Mouse (Mus musculus): ENCODE data around the gene Arid3a. TPM values are rescaled to one million over a fixed set of nuclear protein-coding genes. Genes with fewer than 3 reads are reported as not detected.

Gene Arid3a
- 59.5 and 65.0 TPM in 2 replicates for polyA plus RNA-seq (2012; rRNA removed)

DNA sequence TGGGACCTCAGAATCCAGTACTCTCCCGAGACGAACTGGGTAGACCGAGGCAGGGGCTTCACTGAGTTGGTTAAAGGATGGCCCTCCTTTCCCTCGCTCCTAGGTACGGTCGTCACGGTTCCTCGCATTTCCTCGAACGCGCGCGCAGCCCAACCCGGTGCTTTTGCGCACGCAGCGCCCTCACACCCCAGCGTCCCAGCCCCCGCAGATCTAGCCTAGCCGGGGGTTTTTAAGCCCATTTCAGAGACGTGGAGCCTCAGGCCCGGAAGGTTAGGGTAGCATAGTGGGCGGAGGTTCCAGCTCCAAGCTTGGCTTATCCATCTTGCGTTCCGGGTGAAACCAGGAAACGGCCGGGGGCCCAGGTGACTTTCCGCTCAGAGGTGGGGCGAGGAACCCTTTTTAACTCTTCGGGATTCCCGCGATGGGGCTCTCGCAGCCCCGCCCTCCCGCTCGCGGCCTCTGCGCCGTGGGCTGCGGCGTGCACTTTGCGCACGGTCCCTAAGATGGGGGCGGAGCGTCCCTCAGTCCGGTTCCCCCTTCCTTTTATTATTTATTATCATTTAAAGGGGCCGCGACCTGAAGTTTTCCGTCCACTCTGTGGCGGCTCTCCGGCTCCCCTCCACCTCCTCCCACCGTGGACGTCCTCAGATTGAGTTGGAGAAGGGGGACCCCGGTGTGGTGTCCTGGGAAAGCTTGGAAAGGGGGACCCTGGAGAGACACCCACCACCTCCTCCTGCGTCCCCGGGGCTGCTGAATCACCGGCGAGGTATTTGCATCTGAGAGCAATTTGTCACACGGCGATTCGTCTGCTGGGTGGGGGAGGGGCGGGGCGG, at the start of gene Arid3a:
TSS of gene Arid3a (plus strand) at position 553 of the 833 bp plus-strand sequence.
- TF ChIP-seq POLR2A (IDR thresholded peaks at IDR 0.05; ENCODE audit: control insufficient read depth, low read depth, low read length), result peak; percentile 19
- no peak for TF ChIP-seq CTCF (IDR thresholded peaks at IDR 0.05; ENCODE audit: control insufficient read depth, insufficient read depth, insufficient replicate concordance, low read depth, low read length)
- Histone ChIP-seq H3K27me3 (ENCODE audit: control insufficient read depth, insufficient read depth, low read length) (no peaks in the 10 kb centered on the region), H3K27ac (ENCODE audit: control insufficient read depth, insufficient read depth, low read depth, low read length) (peak within 1 kb of the TSS; percentile 88), H3K4me3 (ENCODE audit: control insufficient read depth, low read depth, low read length) (peak within 1 kb of the TSS; percentile 78), H3K4me1 (ENCODE audit: control insufficient read depth, insufficient read depth, low read length) (peaks cover 26% of the 10 kb centered on the region), H3K36me3 (ENCODE audit: control insufficient read depth, insufficient read depth, low read length) (no peaks in the 10 kb centered on the region)

DNA sequence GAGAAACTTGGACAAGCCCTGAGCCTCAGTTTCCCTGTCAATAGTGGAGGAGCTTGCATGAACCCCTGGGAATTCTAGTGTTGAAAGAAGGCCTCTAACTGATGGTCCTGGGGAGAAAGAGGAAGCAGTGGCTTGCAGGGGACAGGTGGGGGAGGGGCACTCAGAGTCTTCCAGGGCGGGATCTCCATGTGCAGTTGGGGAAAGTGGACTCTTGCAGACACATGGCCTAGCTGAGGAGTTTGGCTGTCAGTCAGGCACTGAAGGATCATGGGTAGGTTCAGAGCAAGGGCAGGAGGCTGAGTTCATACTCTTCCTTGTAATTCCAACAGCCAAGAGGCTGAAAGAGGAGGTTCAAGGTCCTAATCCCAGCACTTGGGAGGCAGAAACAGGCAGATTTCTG, 49.7 kb upstream of the Arid3a start:
- Histone ChIP-seq H3K27ac (ENCODE audit: control insufficient read depth, insufficient read depth, low read depth, low read length) (no peak overlapping the region), H3K27me3 (ENCODE audit: control insufficient read depth, insufficient read depth, low read length) (no peaks in the 10 kb centered on the region), H3K4me3 (ENCODE audit: control insufficient read depth, low read depth, low read length) (no peak overlapping the region), H3K36me3 (ENCODE audit: control insufficient read depth, insufficient read depth, low read length) (no peaks in the 10 kb centered on the region), H3K4me1 (ENCODE audit: control insufficient read depth, insufficient read depth, low read length) (peaks cover 15% of the 10 kb centered on the region)
- no peak for TF ChIP-seq CTCF (IDR thresholded peaks at IDR 0.05; ENCODE audit: control insufficient read depth, insufficient read depth, insufficient replicate concordance, low read depth, low read length)
- TF ChIP-seq POLR2A (IDR thresholded peaks at IDR 0.05; ENCODE audit: control insufficient read depth, low read depth, low read length), result no peak

GRCm38 (mm10) chr10:79877757-79878156, 49.1 kb upstream of the Arid3a start:
- TF ChIP-seq CTCF (IDR thresholded peaks at IDR 0.05; ENCODE audit: control insufficient read depth, insufficient read depth, insufficient replicate concordance, low read depth, low read length) (no peak), POLR2A (IDR thresholded peaks at IDR 0.05; ENCODE audit: control insufficient read depth, low read depth, low read length) (no peak)
- H3K4me3 ChIP-seq (ENCODE audit: control insufficient read depth, low read depth, low read length), result no peak overlapping the region
- H3K27me3 ChIP-seq (ENCODE audit: control insufficient read depth, insufficient read depth, low read length), result no peaks in the 10 kb centered on the region
- peaks cover 16% of the 10 kb centered on the region for H3K4me1 ChIP-seq (ENCODE audit: control insufficient read depth, insufficient read depth, low read length)
- H3K27ac ChIP-seq (ENCODE audit: control insufficient read depth, insufficient read depth, low read depth, low read length), result no peak overlapping the region
- no peaks in the 10 kb centered on the region for H3K36me3 ChIP-seq (ENCODE audit: control insufficient read depth, insufficient read depth, low read length)

GRCm38 (mm10) chr10:79879527-79879926, 47.3 kb upstream of the Arid3a start:
- H3K27me3 ChIP-seq (ENCODE audit: control insufficient read depth, insufficient read depth, low read length), result no peaks in the 10 kb centered on the region
- no peak overlapping the region for H3K4me3 ChIP-seq (ENCODE audit: control insufficient read depth, low read depth, low read length)
- no peak overlapping the region for H3K27ac ChIP-seq (ENCODE audit: control insufficient read depth, insufficient read depth, low read depth, low read length)
- H3K4me1 ChIP-seq (ENCODE audit: control insufficient read depth, insufficient read depth, low read length), result peaks cover 17% of the 10 kb centered on the region
- TF ChIP-seq CTCF (IDR thresholded peaks at IDR 0.05; ENCODE audit: control insufficient read depth, insufficient read depth, insufficient replicate concordance, low read depth, low read length) (no peak), POLR2A (IDR thresholded peaks at IDR 0.05; ENCODE audit: control insufficient read depth, low read depth, low read length) (no peak)
- no peaks in the 10 kb centered on the region for H3K36me3 ChIP-seq (ENCODE audit: control insufficient read depth, insufficient read depth, low read length)

- TF ChIP-seq CTCF (IDR thresholded peaks at IDR 0.05; ENCODE audit: control insufficient read depth, insufficient read depth, insufficient replicate concordance, low read depth, low read length) (no peak), POLR2A (IDR thresholded peaks at IDR 0.05; ENCODE audit: control insufficient read depth, low read depth, low read length) (no peak)
- Histone ChIP-seq H3K4me1 (ENCODE audit: control insufficient read depth, insufficient read depth, low read length) (peaks cover 15% of the 10 kb centered on the region), H3K27ac (ENCODE audit: control insufficient read depth, insufficient read depth, low read depth, low read length) (no peak overlapping the region), H3K4me3 (ENCODE audit: control insufficient read depth, low read depth, low read length) (no peak overlapping the region), H3K27me3 (ENCODE audit: control insufficient read depth, insufficient read depth, low read length) (no peaks in the 10 kb centered on the region), H3K36me3 (ENCODE audit: control insufficient read depth, insufficient read depth, low read length) (no peaks in the 10 kb centered on the region)
These were observed 46.1 kb upstream of the Arid3a start for GRCm38 (mm10) chr10:79880721-79881120.

DNA sequence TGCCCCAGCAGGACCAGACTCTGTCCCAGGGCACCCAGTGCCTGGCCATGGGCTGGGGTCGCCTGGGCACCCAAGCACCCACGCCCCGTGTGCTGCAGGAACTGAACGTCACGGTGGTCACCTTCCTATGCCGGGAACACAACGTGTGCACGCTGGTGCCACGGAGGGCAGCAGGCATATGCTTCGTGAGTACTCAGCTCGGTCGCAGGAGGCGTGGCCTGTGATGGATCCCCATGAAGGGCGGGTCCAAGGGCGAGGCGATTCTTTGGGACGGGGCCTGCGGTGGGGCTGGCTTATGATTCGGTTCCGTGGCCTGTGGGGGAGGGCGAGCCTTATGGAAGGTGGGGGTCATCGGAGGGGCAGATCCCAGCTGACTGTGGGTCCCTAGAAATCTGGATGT, 44.9 kb upstream of the Arid3a start:
- TF ChIP-seq POLR2A (IDR thresholded peaks at IDR 0.05; ENCODE audit: control insufficient read depth, low read depth, low read length), result no peak
- TF ChIP-seq CTCF (IDR thresholded peaks at IDR 0.05; ENCODE audit: control insufficient read depth, insufficient read depth, insufficient replicate concordance, low read depth, low read length), result no peak
- no peaks in the 10 kb centered on the region for H3K27me3 ChIP-seq (ENCODE audit: control insufficient read depth, insufficient read depth, low read length)
- peaks cover 15% of the 10 kb centered on the region for H3K4me1 ChIP-seq (ENCODE audit: control insufficient read depth, insufficient read depth, low read length)
- no peak overlapping the region for H3K4me3 ChIP-seq (ENCODE audit: control insufficient read depth, low read depth, low read length)
- H3K27ac ChIP-seq (ENCODE audit: control insufficient read depth, insufficient read depth, low read depth, low read length), result no peak overlapping the region
- H3K36me3 ChIP-seq (ENCODE audit: control insufficient read depth, insufficient read depth, low read length), result no peaks in the 10 kb centered on the region

DNA sequence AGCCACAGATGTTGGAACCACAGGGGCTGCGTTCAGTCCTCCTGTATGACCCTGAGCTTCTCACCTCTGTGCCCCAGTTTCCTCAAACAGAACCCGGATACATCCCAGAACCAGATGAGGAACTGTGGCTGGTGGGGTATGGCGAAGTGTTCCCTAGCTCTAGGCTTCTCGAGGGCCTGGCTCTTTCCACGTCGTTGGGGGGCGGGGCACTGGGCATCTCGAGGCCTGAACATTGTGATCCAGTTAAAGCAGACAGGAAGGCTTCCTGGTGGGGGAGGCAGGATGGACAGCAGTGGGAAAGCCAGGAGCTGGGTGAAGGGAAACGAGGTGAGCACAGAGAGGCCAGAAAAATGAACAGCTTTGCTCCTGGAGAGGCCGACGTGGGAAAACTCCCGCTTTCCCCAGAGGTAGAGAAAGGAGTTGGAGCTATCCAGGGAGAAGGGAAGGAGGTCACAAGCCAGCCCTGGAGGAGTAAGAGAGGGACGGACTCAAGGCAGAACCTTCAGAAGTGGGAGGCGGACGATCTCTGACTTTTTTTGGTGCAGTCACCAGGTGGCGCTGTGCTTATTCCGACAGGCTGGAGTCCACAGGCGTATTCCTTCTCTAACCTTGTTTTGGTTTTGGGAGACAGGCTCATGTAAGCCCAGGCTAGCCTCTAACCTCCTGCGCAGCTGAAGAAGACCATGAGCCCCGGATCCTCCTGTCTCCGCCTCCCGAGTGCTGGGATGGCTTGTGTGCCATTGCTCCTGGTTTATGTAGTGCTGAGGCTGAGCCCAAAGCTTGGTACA, 43.4 kb upstream of the Arid3a start:
- no peak overlapping the region for H3K4me3 ChIP-seq (ENCODE audit: control insufficient read depth, low read depth, low read length)
- H3K27ac ChIP-seq (ENCODE audit: control insufficient read depth, insufficient read depth, low read depth, low read length), result no peak overlapping the region
- H3K36me3 ChIP-seq (ENCODE audit: control insufficient read depth, insufficient read depth, low read length), result no peaks in the 10 kb centered on the region
- no peaks in the 10 kb centered on the region for H3K27me3 ChIP-seq (ENCODE audit: control insufficient read depth, insufficient read depth, low read length)
- TF ChIP-seq CTCF (IDR thresholded peaks at IDR 0.05; ENCODE audit: control insufficient read depth, insufficient read depth, insufficient replicate concordance, low read depth, low read length) (peak; percentile 83; the same call in 1 of the 2 replicates), POLR2A (IDR thresholded peaks at IDR 0.05; ENCODE audit: control insufficient read depth, low read depth, low read length) (no peak)
- peaks cover 15% of the 10 kb centered on the region for H3K4me1 ChIP-seq (ENCODE audit: control insufficient read depth, insufficient read depth, low read length)
